Mouse (Mus musculus): ENCODE measurements around the gene Fam234b. TPM values are rescaled to one million over a fixed set of nuclear protein-coding genes. Genes with fewer than 3 reads are reported as not detected.
A peak's percentile ranks its signal among the peaks of the same experiment; 100 is the strongest.

Gene Fam234b
- total RNA-seq, 2 experiments from 2014 or later: 14.7 to 16.9 TPM

- DNase-seq (ENCODE audit: low spot score in 2 of 2): no peak
Measured at GRCm38 (mm10) chr6:135219916-135220315, 22.1 kb downstream of the Fam234b start.

GRCm38 (mm10) chr6:135223786-135224416 lies 26.1 kb downstream of the Fam234b start:
- DNase-seq (ENCODE audit: low spot score in 2 of 2): no peak

GRCm38 (mm10) chr6:135228465-135228941 lies 30.7 kb downstream of the Fam234b start:
- no peak for DNase-seq (ENCODE audit: low spot score in 2 of 2)

GRCm38 (mm10) chr6:135230586-135230985 lies 32.8 kb downstream of the Fam234b start:
- DNase-seq (ENCODE audit: low spot score in 2 of 2): no peak

GRCm38 (mm10) chr6:135232443-135233182 lies 34.8 kb downstream of the Fam234b start:
- no peak for DNase-seq (ENCODE audit: low spot score in 2 of 2)

- no peak for DNase-seq (ENCODE audit: low spot score in 2 of 2)
Measured at GRCm38 (mm10) chr6:135235742-135236141, 38.0 kb downstream of the Fam234b start.

GRCm38 (mm10) chr6:135236576-135236975 lies 38.8 kb downstream of the Fam234b start:
- no peak for DNase-seq (ENCODE audit: low spot score in 2 of 2)

GRCm38 (mm10) chr6:135237326-135237725 lies 39.5 kb downstream of the Fam234b start:
- DNase-seq (ENCODE audit: low spot score in 2 of 2): no peak

- DNase-seq (ENCODE audit: low spot score in 2 of 2): no peak
Measured at GRCm38 (mm10) chr6:135238211-135238610, 40.4 kb downstream of the Fam234b start.

- DNase-seq (ENCODE audit: low spot score in 2 of 2): no peak
Measured at GRCm38 (mm10) chr6:135240361-135240760, 42.6 kb downstream of the Fam234b start.

- DNase-seq (ENCODE audit: low spot score in 2 of 2): no peak
Measured at GRCm38 (mm10) chr6:135245586-135245985, 47.8 kb downstream of the Fam234b start.

- no peak for DNase-seq (ENCODE audit: low spot score in 2 of 2)
Measured at GRCm38 (mm10) chr6:135247861-135248260, 50.1 kb downstream of the Fam234b start.

- peak; percentile 74 for DNase-seq (ENCODE audit: low spot score in 2 of 2)
Measured at GRCm38 (mm10) chr6:135249846-135250531, 52.2 kb downstream of the Fam234b start.

- DNase-seq (ENCODE audit: low spot score in 2 of 2): no peak
Measured at GRCm38 (mm10) chr6:135250926-135251699, 53.3 kb downstream of the Fam234b start.

- DNase-seq (ENCODE audit: low spot score in 2 of 2): no peak
Measured at GRCm38 (mm10) chr6:135251849-135252727, 54.3 kb downstream of the Fam234b start.

GRCm38 (mm10) chr6:135252728-135253077 lies 54.9 kb downstream of the Fam234b start:
- peak; percentile 42 to 74 for DNase-seq (ENCODE audit: low spot score in 2 of 2)

- DNase-seq (ENCODE audit: low spot score in 2 of 2): no peak
Measured at GRCm38 (mm10) chr6:135254153-135254552, 56.4 kb downstream of the Fam234b start, which contains the start of gene Gsg1. TSS of gene Gsg1 (minus strand) at chr6:135254351.

GRCm38 (mm10) chr6:135260435-135260834 lies 62.7 kb downstream of the Fam234b start:
- no peak for DNase-seq (ENCODE audit: low spot score in 2 of 2)

GRCm38 (mm10) chr6:135261124-135261523 lies 63.3 kb downstream of the Fam234b start:
- DNase-seq (ENCODE audit: low spot score in 2 of 2): no peak

- DNase-seq (ENCODE audit: low spot score in 2 of 2): no peak
Measured at GRCm38 (mm10) chr6:135262565-135262964, 64.8 kb downstream of the Fam234b start.
